ENCODE assay signal across 9 mouse cellular contexts in genomic region chr4:102493342-102494128, GRCm38 (mm10).
A peak's percentile ranks its signal among the peaks of the same experiment; 100 is the strongest.
DNase-seq lines count a peak whose midpoint lies in the region; ATAC-seq and TF ChIP-seq lines count a peak whose summit lies in the region.
"Had no signal": no experiment of that assay in that cellular context is flagged by ENCODE, and none has a peak within 500 bp of the region (broad histone marks: within the 10 kb centered on the region; RNA-seq: fewer than 3 reads in every experiment).

No protein-coding gene starts in this region.

- no peaks in the 10 kb centered on the region for H3K36me3 ChIP-seq in ES-Bruce4 (ENCODE audit: control insufficient read depth, insufficient read depth, low read length, poor library complexity, severe bottlenecking)
- H3K36me3 ChIP-seq in hindbrain, embryonic 16.5 days (ENCODE audit: control insufficient read depth, insufficient read depth, low read length): no peaks in the 10 kb centered on the region
- no peaks in the 10 kb centered on the region for H3K36me3 ChIP-seq in neural tube, embryonic 15.5 days
- H3K36me3 ChIP-seq: heart, embryonic 15.5 days had no signal

- no peak overlapping the region for H3K9ac ChIP-seq in ES-Bruce4 (ENCODE audit: low read depth, poor library complexity, severe bottlenecking)
- no peak overlapping the region for H3K9ac ChIP-seq in hindbrain, embryonic 16.5 days (ENCODE audit: low read depth, low read length)
- H3K9ac ChIP-seq in neural tube, embryonic 15.5 days (replicated peaks): no peak overlapping the region
- H3K9ac ChIP-seq: heart, embryonic 15.5 days had no signal

- no peaks in the 10 kb centered on the region for H3K4me1 ChIP-seq in ES-Bruce4 (ENCODE audit: control insufficient read depth, insufficient read depth, low read length)
- H3K4me1 ChIP-seq in hindbrain, embryonic 16.5 days (ENCODE audit: control insufficient read depth, insufficient read depth, low read depth, low read length): no peaks in the 10 kb centered on the region
- H3K4me1 ChIP-seq in neural tube, embryonic 15.5 days: 0 out of 2 replicates have a peak, but pooled peaks cover 3% of the 10 kb centered on the region

- no peak overlapping the region for H3K27ac ChIP-seq in ES-Bruce4 (ENCODE audit: insufficient read depth, low read length)
- H3K27ac ChIP-seq in hindbrain, embryonic 16.5 days (ENCODE audit: low read depth, low read length): no peak overlapping the region
- no peak overlapping the region for H3K27ac ChIP-seq in neural tube, embryonic 15.5 days (replicated peaks)
- H3K27ac ChIP-seq: heart, embryonic 15.5 days had no signal

- no peak for TF ChIP-seq POLR2A in ES-Bruce4 (IDR thresholded peaks at IDR 0.05; ENCODE audit: insufficient read depth, low read length)

- peak; percentile 80 for ATAC-seq in activated CD4-positive, CD25-positive, alpha-beta regulatory T cell, adult 4 months
- ATAC-seq in hindbrain, embryonic 16.5 days: peak; percentile 46
- ATAC-seq in neural tube, embryonic 15.5 days (ENCODE audit: low FRiP score): peak; percentile 61; the same call in 1 of the 2 replicates

- peak; percentile 7 for TF ChIP-seq CTCF in ES-Bruce4 (IDR thresholded peaks at IDR 0.05; ENCODE audit: low read depth, low read length)

- peak overlapping the region; percentile 56 for H3K4me3 ChIP-seq in ES-Bruce4 (ENCODE audit: low read depth, low read length)
- no peak overlapping the region for H3K4me3 ChIP-seq in hindbrain, embryonic 16.5 days (ENCODE audit: low read length)
- H3K4me3 ChIP-seq in neural tube, embryonic 15.5 days (replicated peaks): no peak overlapping the region
- H3K4me3 ChIP-seq: heart, embryonic 15.5 days had no signal

- no peaks in the 10 kb centered on the region for H3K9me3 ChIP-seq in ES-Bruce4 (replicated peaks; ENCODE audit: control insufficient read depth, insufficient read depth, low read length, poor library complexity, severe bottlenecking)
- H3K9me3 ChIP-seq in hindbrain, embryonic 16.5 days (ENCODE audit: control insufficient read depth, low read length): no peaks in the 10 kb centered on the region
- H3K9me3 ChIP-seq in neural tube, embryonic 15.5 days (replicated peaks): no peaks in the 10 kb centered on the region
- H3K9me3 ChIP-seq: heart, embryonic 15.5 days had no signal

- H3K27me3 ChIP-seq in ES-Bruce4 (ENCODE audit: control insufficient read depth, insufficient read depth, low read length, poor library complexity, severe bottlenecking): no peaks in the 10 kb centered on the region
- no peaks in the 10 kb centered on the region for H3K27me3 ChIP-seq in hindbrain, embryonic 16.5 days (replicated peaks; ENCODE audit: control insufficient read depth, insufficient read depth, low read length)
- no peaks in the 10 kb centered on the region for H3K27me3 ChIP-seq in neural tube, embryonic 15.5 days (replicated peaks)
- H3K27me3 ChIP-seq: heart, embryonic 15.5 days had no signal

- no peak overlapping the region for H3K4me2 ChIP-seq in hindbrain, embryonic 16.5 days (ENCODE audit: low read length)
- H3K4me2 ChIP-seq in neural tube, embryonic 15.5 days: no peak overlapping the region
- H3K4me2 ChIP-seq: heart, embryonic 15.5 days had no signal

- DNase-seq in layer of hippocampus, adult 11-12 months (ENCODE audit: low spot score): peak; percentile 55
- DNase-seq in layer of hippocampus, postnatal 36 days: no peak
- no peak for DNase-seq in adrenal gland, adult 2 months
- DNase-seq in kidney, postnatal 25 days: no peak

- no peak for TF ChIP-seq EP300 in ES-Bruce4 (IDR thresholded peaks at IDR 0.05; ENCODE audit: insufficient read depth, low read depth, low read length)

- WGBS in hindbrain, embryonic 16.5 days: 60% methylated on average over 4 of the region's 4 CpGs
- WGBS in neural tube, embryonic 15.5 days: 65% methylated on average over 4 of the region's 4 CpGs
